Mouse (Mus musculus): ENCODE data around the gene Tomm22. TPM values are rescaled to one million over a fixed set of nuclear protein-coding genes. Genes with fewer than 3 reads are reported as not detected.

Tomm22 gene
- polyA plus RNA-seq, 3 experiments from 2014 or later = 185 to 255 (median 187) TPM

- no peak for ATAC-seq
These were observed 15.6 kb downstream of the Tomm22 start for GRCm38 (mm10) chr15:79686046-79686869.

- no peak for ATAC-seq
These were observed 16.5 kb downstream of the Tomm22 start for GRCm38 (mm10) chr15:79687175-79687574.

- ATAC-seq = peak; percentile 51
These were observed 17.1 kb downstream of the Tomm22 start, which contains the start of gene Josd1 for GRCm38 (mm10) chr15:79687646-79688267. TSS of gene Josd1 (minus strand) at chr15:79687919.

- no peak for ATAC-seq
These were observed 17.8 kb downstream of the Tomm22 start for GRCm38 (mm10) chr15:79688268-79688956.

- ATAC-seq = no peak
These were observed 19.2 kb downstream of the Tomm22 start for GRCm38 (mm10) chr15:79689662-79690425.

GRCm38 (mm10) chr15:79690426-79691022, 19.9 kb downstream of the Tomm22 start, which contains the start of gene Gtpbp1:
TSS of gene Gtpbp1 (plus strand) at chr15:79690845.
- peak; percentile 81 for ATAC-seq

GRCm38 (mm10) chr15:79691023-79691508, 20.4 kb downstream of the Tomm22 start:
- ATAC-seq = no peak

GRCm38 (mm10) chr15:79692334-79692733, 21.7 kb downstream of the Tomm22 start:
- ATAC-seq = no peak

- peak; percentile 36 for ATAC-seq
These were observed 23.1 kb downstream of the Tomm22 start for GRCm38 (mm10) chr15:79693740-79694139.

GRCm38 (mm10) chr15:79694512-79694911, 23.9 kb downstream of the Tomm22 start:
- ATAC-seq = no peak

GRCm38 (mm10) chr15:79695516-79695915, 24.9 kb downstream of the Tomm22 start:
- ATAC-seq = no peak

- no peak for ATAC-seq
These were observed 25.8 kb downstream of the Tomm22 start for GRCm38 (mm10) chr15:79696508-79696907.

- no peak for ATAC-seq
These were observed 26.4 kb downstream of the Tomm22 start for GRCm38 (mm10) chr15:79697011-79697410.

GRCm38 (mm10) chr15:79697558-79698187, 27.0 kb downstream of the Tomm22 start:
- ATAC-seq = no peak

- ATAC-seq = no peak
These were observed 36.0 kb downstream of the Tomm22 start for GRCm38 (mm10) chr15:79706603-79707214.

GRCm38 (mm10) chr15:79708229-79708822, 37.7 kb downstream of the Tomm22 start:
- ATAC-seq = no peak

- no peak for ATAC-seq
These were observed 45.0 kb downstream of the Tomm22 start for GRCm38 (mm10) chr15:79715646-79716045.

- no peak for ATAC-seq
These were observed 46.0 kb downstream of the Tomm22 start for GRCm38 (mm10) chr15:79716710-79717109.

- ATAC-seq = no peak
These were observed 49.6 kb downstream of the Tomm22 start for GRCm38 (mm10) chr15:79720267-79720666.

- ATAC-seq = no peak
These were observed 50.1 kb downstream of the Tomm22 start for GRCm38 (mm10) chr15:79720796-79721195.

All from inflammation-experienced regulatory T-cells, adult 6 months (primary cell).